Mouse (Mus musculus): ENCODE data around the gene 2010315B03Rik. TPM values are rescaled to one million over a fixed set of nuclear protein-coding genes. Genes with fewer than 3 reads are reported as not detected.

The 2010315B03Rik gene
- total RNA-seq, 4 experiments from 2014 or later = 19.4 to 22.4 (median 21.1) TPM

Other genes starting within 250 kb of the 2010315B03Rik start
- under 1 TPM in 2 of 4 experiments, not detected in 2; 0.11 to 0.31 TPM for gene Ccr2, start 210.7 kb downstream of the 2010315B03Rik start, total RNA-seq (2022)
- gene Ccr5, start 191.2 kb downstream of the 2010315B03Rik start, total RNA-seq (2022) = 10 to 100 TPM in 3 of 4 experiments, 1 to 10 TPM in 1; 6.7 to 14.8 (median 13.9) TPM
- gene Ppp2r3d, start 164.2 kb upstream of the 2010315B03Rik start, total RNA-seq (2022) = 100 to 1,000 TPM in 3 of 4 experiments, 10 to 100 TPM in 1; 90.9 to 109 (median 103) TPM
- not detected for gene Gm21836, start 181.1 kb upstream of the 2010315B03Rik start, total RNA-seq (2022)